Comparison of ENCODE assay signal across 9 mouse cellular contexts in the genomic region with DNA sequence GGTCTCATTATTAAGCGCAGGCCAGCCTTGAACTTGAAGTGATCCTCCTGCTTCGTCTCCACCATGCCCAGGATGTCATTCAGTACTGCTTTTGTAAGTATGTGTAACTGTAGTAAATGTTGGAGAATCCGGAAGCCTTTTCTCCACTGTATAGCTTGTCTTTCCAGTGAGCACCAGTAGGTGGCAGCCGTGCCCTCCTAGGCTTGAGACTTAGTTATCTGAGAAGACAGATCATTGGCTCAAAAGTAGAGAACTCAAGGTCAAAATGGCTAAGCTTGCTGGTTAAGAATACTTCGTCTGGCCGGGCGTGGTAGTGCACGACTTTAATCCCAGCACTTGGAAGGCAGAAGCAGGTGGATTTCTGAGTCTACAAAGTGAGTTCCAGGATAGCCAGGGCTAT.
DNase-seq lines count a peak whose midpoint lies in the region; ATAC-seq and TF ChIP-seq lines count a peak whose summit lies in the region.
"Had no signal": no experiment of that assay in that cellular context is flagged by ENCODE, and none has a peak within 500 bp of the region (broad histone marks: within the 10 kb centered on the region; RNA-seq: fewer than 3 reads in every experiment).

No protein-coding gene starts in this region.

- H3K27me3 ChIP-seq in C2C12 (ENCODE audit: control insufficient read depth, insufficient read depth, insufficient read length) = no peaks in the 10 kb centered on the region
- no peaks in the 10 kb centered on the region for H3K27me3 ChIP-seq in MEL (ENCODE audit: control insufficient read depth in 1 of 2, insufficient read depth in 2 of 2, low read length in 2 of 2)
- no peaks in the 10 kb centered on the region for H3K27me3 ChIP-seq in kidney, embryonic 15.5 days
- H3K27me3 ChIP-seq in limb, embryonic 14.5 days (ENCODE audit: control insufficient read depth, insufficient read depth, low read length) = no peaks in the 10 kb centered on the region
- H3K27me3 ChIP-seq: liver, embryonic 15.5 days had no signal

- no peak for TF ChIP-seq EP300 in MEL (IDR thresholded peaks at IDR 0.05; ENCODE audit: low read depth in 1 of 2, low read length in 2 of 2)

- H3K36me3 ChIP-seq in C2C12 (ENCODE audit: control insufficient read depth, insufficient read depth) (peaks cover 16% of the 10 kb centered on the region), MEL (ENCODE audit: control insufficient read depth in 1 of 2, insufficient read depth in 2 of 2, low read length in 2 of 2) (peaks cover 0 to 6% of the 10 kb centered on the region in 2 experiments; a peak in 1 of 4 replicates)
- H3K36me3 ChIP-seq in kidney, embryonic 15.5 days = no peaks in the 10 kb centered on the region
- H3K36me3 ChIP-seq in limb, embryonic 14.5 days (ENCODE audit: control insufficient read depth, insufficient read depth, low read length) = peaks cover 2% of the 10 kb centered on the region; the same call in 1 of the 2 replicates

- peak; percentile 78 for DNase-seq in MEL (ENCODE audit: low read depth, low spot score)
- DNase-seq in c-Kit-positive CD71-positive TER-119-positive erythroid progenitor cells, embryonic 14.5 days (ENCODE audit: low spot score) = peak; percentile 73
- peak; percentile 70 for DNase-seq in limb, embryonic 14.5 days (ENCODE audit: low spot score)
- DNase-seq in retina, adult 2 months (ENCODE audit: low read depth, low spot score) = peak; percentile 29
- DNase-seq in thymus, postnatal 4 days = peak; percentile 90

- no peak overlapping the region for H3ac ChIP-seq in C2C12 (ENCODE audit: control insufficient read depth, insufficient read length, low read depth)

- peak; percentile 96 for ATAC-seq in frontal cortex, adult (ENCODE audit: low TSS enrichment)
- ATAC-seq in kidney, embryonic 15.5 days (replicated peaks; ENCODE audit: low FRiP score) = no peak; the same call in 1 of the 2 replicates
- ATAC-seq in limb, embryonic 14.5 days (ENCODE audit: low FRiP score, low read depth) = no peak

- no peaks in the 10 kb centered on the region for H3K79me3 ChIP-seq in C2C12 (ENCODE audit: low read depth)

- peak; percentile 47 for TF ChIP-seq CTCF in C2C12 (IDR thresholded peaks at IDR 0.05; ENCODE audit: control insufficient read depth, insufficient read depth, insufficient read length)
- peak; percentile 74 to 84 (median 80) for TF ChIP-seq CTCF in MEL (IDR thresholded peaks at IDR 0.05 in 2 of 3, conservative IDR thresholded peaks at IDR 0.05 in 1 of 3; ENCODE audit: control insufficient read depth in 1 of 3, insufficient read depth in 1 of 3, low read depth in 2 of 3, low read length in 3 of 3, poor library complexity in 1 of 3, severe bottlenecking in 1 of 3)

- H3K9me3 ChIP-seq in MEL (replicated peaks; ENCODE audit: insufficient read depth, low read length) = no peaks in the 10 kb centered on the region
- no peaks in the 10 kb centered on the region for H3K9me3 ChIP-seq in kidney, embryonic 15.5 days (replicated peaks)
- H3K9me3 ChIP-seq in limb, embryonic 14.5 days (ENCODE audit: control insufficient read depth, low read length) = no peaks in the 10 kb centered on the region
- H3K9me3 ChIP-seq: liver, embryonic 15.5 days had no signal

- no peak overlapping the region for H3K4me3 ChIP-seq in C2C12 (ENCODE audit: insufficient read depth, poor library complexity, severe bottlenecking)
- no peak overlapping the region for H3K4me3 ChIP-seq in MEL (ENCODE audit: control insufficient read depth in 1 of 2, insufficient read depth in 1 of 2, low read depth in 2 of 2, low read length in 2 of 2)
- no peak overlapping the region for H3K4me3 ChIP-seq in kidney, embryonic 15.5 days (replicated peaks)
- no peak overlapping the region for H3K4me3 ChIP-seq in limb, embryonic 14.5 days (replicated peaks; ENCODE audit: low read length)
- H3K4me3 ChIP-seq: liver, embryonic 15.5 days had no signal

- 35% methylated on average over 8 of the region's 8 CpGs for WGBS in kidney, embryonic 15.5 days
- 39% methylated on average over 8 of the region's 8 CpGs for WGBS in limb, embryonic 14.5 days

- H3K79me2 ChIP-seq in C2C12 (ENCODE audit: control insufficient read depth, insufficient read depth) (no peaks in the 10 kb centered on the region), MEL (ENCODE audit: control insufficient read depth, insufficient read depth, low read length, poor library complexity) (no peaks in the 10 kb centered on the region)

- TF ChIP-seq RAD21 in MEL (IDR thresholded peaks at IDR 0.05; ENCODE audit: low read depth, low read length) = peak; percentile 66

- peak overlapping the region; percentile 36; the same call in 1 of the 2 replicates for H3K4me2 ChIP-seq in kidney, embryonic 15.5 days
- H3K4me2 ChIP-seq in limb, embryonic 14.5 days (replicated peaks; ENCODE audit: low read depth, low read length, severe bottlenecking) = no peak overlapping the region
- H3K4me2 ChIP-seq: liver, embryonic 15.5 days had no signal

- H3K9ac ChIP-seq in MEL (ENCODE audit: control insufficient read depth, low read depth, low read length, poor library complexity, severe bottlenecking) = no peak overlapping the region
- H3K9ac ChIP-seq in kidney, embryonic 15.5 days = no peak overlapping the region
- H3K9ac ChIP-seq in limb, embryonic 14.5 days (ENCODE audit: low read depth, low read length, severe bottlenecking) = no peak overlapping the region
- H3K9ac ChIP-seq: liver, embryonic 15.5 days had no signal

- H3K27ac ChIP-seq in MEL (ENCODE audit: control insufficient read depth, low read depth, low read length) = no peak overlapping the region
- H3K27ac ChIP-seq in kidney, embryonic 15.5 days = no peak overlapping the region
- H3K27ac ChIP-seq in limb, embryonic 14.5 days (replicated peaks; ENCODE audit: low read depth, low read length) = no peak overlapping the region
- H3K27ac ChIP-seq: liver, embryonic 15.5 days had no signal

- H3K4me1 ChIP-seq in MEL (ENCODE audit: control insufficient read depth in 1 of 2, insufficient read depth in 2 of 2, low read length in 2 of 2) = no peaks in the 10 kb centered on the region
- H3K4me1 ChIP-seq in kidney, embryonic 15.5 days = peaks cover 10% of the 10 kb centered on the region
- peaks cover 3% of the 10 kb centered on the region; the same call in 1 of the 2 replicates for H3K4me1 ChIP-seq in limb, embryonic 14.5 days (ENCODE audit: control insufficient read depth, insufficient read depth, low read length)

- no peak for TF ChIP-seq POLR2A in MEL (IDR thresholded peaks at IDR 0.05; ENCODE audit: control insufficient read depth in 1 of 2, insufficient read depth in 1 of 2, low read depth in 1 of 2, low read length in 2 of 2, poor library complexity in 1 of 2)
- no peak for TF ChIP-seq POLR2A in limb, embryonic 14.5 days (IDR thresholded peaks at IDR 0.05; ENCODE audit: borderline replicate concordance, extremely low read depth, insufficient read depth, insufficient read length)

TF ChIP-seq in C2C12, 6 proteins besides CTCF, POLR2A, EP300 and RAD21:
- TF ChIP-seq FOSL1 (IDR thresholded peaks at IDR 0.05; ENCODE audit: insufficient read depth, low read length, poor library complexity, severe bottlenecking) (no peak), CEBPB (IDR thresholded peaks at IDR 0.05; ENCODE audit: low read depth) (no peak), USF1 (IDR thresholded peaks at IDR 0.05; ENCODE audit: low read depth) (no peak)

TF ChIP-seq in MEL, 35 proteins besides CTCF, POLR2A, EP300 and RAD21:
- peak; percentile 61 for TF ChIP-seq SMC3 (IDR thresholded peaks at IDR 0.05; ENCODE audit: low read depth, low read length)
- TF ChIP-seq NELFE (IDR thresholded peaks at IDR 0.05; ENCODE audit: low read depth, low read length) = no peak
- TF ChIP-seq JUND (IDR thresholded peaks at IDR 0.05; ENCODE audit: low read depth, low read length) = no peak
- peak; percentile 49; the same call in 1 of the 2 replicates for TF ChIP-seq GATA1 (IDR thresholded peaks at IDR 0.05; ENCODE audit: low read depth, low read length)

Comparison
In these comparisons a context has a peak if more than half of its experiments do, and no peak if none do; other contexts are left out.
1. DNase-seq: peak in every context shown above with its lines; median percentile 90 in thymus, postnatal 4 days; 78 in MEL; 73 in c-Kit-positive CD71-positive TER-119-positive erythroid progenitor cells, embryonic 14.5 days; 70 in limb, embryonic 14.5 days; 29 in retina, adult 2 months.